Mouse (Mus musculus): ENCODE results near the gene Ifitm10.
"Not testable (repeated sequence)": the region's sequence is repeated elsewhere in the genome, so short reads cannot be mapped to it uniquely, and the experiment has no call there.

The Ifitm10 gene

GRCm38 (mm10) chr7:142322641-142323040 lies 50.9 kb downstream of the Ifitm10 start:
- no peak for DNase-seq (ENCODE audit: low read depth, low spot score)

GRCm38 (mm10) chr7:142321637-142322306 lies 51.8 kb downstream of the Ifitm10 start:
- DNase-seq (ENCODE audit: low read depth, low spot score): not testable (repeated sequence)

- DNase-seq (ENCODE audit: low read depth, low spot score): no peak
Observed at GRCm38 (mm10) chr7:142320906-142321305, 52.6 kb downstream of the Ifitm10 start.

- DNase-seq (ENCODE audit: low read depth, low spot score): no peak
Observed at GRCm38 (mm10) chr7:142319124-142319523, 54.4 kb downstream of the Ifitm10 start.

GRCm38 (mm10) chr7:142317216-142317615 lies 56.3 kb downstream of the Ifitm10 start:
- no peak for DNase-seq (ENCODE audit: low read depth, low spot score)

- peak; percentile 54 for DNase-seq (ENCODE audit: low read depth, low spot score)
Observed at GRCm38 (mm10) chr7:142316558-142316957, 57.0 kb downstream of the Ifitm10 start.

GRCm38 (mm10) chr7:142314600-142315285 lies 58.8 kb downstream of the Ifitm10 start:
- DNase-seq (ENCODE audit: low read depth, low spot score): no peak

GRCm38 (mm10) chr7:142303929-142304328 lies 69.6 kb downstream of the Ifitm10 start:
- not testable (repeated sequence) for DNase-seq (ENCODE audit: low read depth, low spot score)

- DNase-seq (ENCODE audit: low read depth, low spot score): no peak
Observed at GRCm38 (mm10) chr7:142303249-142303648, 70.3 kb downstream of the Ifitm10 start, which contains the start of gene Krtap5-4. Gene Krtap5-4, plus strand, starts transcription at chr7:142303549.

GRCm38 (mm10) chr7:142297018-142297417 lies 76.5 kb downstream of the Ifitm10 start, which contains the start of gene Krtap5-1:
Gene Krtap5-1, minus strand, starts transcription at chr7:142297118.
- DNase-seq (ENCODE audit: low read depth, low spot score): not testable (repeated sequence)

- DNase-seq (ENCODE audit: low read depth, low spot score): not testable (repeated sequence)
Observed at GRCm38 (mm10) chr7:142296108-142296507, 77.4 kb downstream of the Ifitm10 start.

GRCm38 (mm10) chr7:142295418-142295817 lies 78.1 kb downstream of the Ifitm10 start:
- DNase-seq (ENCODE audit: low read depth, low spot score): peak; percentile 6

GRCm38 (mm10) chr7:142293851-142294250 lies 79.7 kb downstream of the Ifitm10 start:
- peak; percentile 54 for DNase-seq (ENCODE audit: low read depth, low spot score)

- not testable (repeated sequence) for DNase-seq (ENCODE audit: low read depth, low spot score)
Observed at GRCm38 (mm10) chr7:142285910-142286612, 87.5 kb downstream of the Ifitm10 start.

- DNase-seq (ENCODE audit: low read depth, low spot score): peak; percentile 2
Observed at GRCm38 (mm10) chr7:142285130-142285835, 88.3 kb downstream of the Ifitm10 start.

GRCm38 (mm10) chr7:142284615-142285080 lies 88.9 kb downstream of the Ifitm10 start:
- DNase-seq (ENCODE audit: low read depth, low spot score): peak; percentile 94

GRCm38 (mm10) chr7:142284023-142284591 lies 89.4 kb downstream of the Ifitm10 start:
- DNase-seq (ENCODE audit: low read depth, low spot score): peak; percentile 90

- DNase-seq (ENCODE audit: low read depth, low spot score): not testable (repeated sequence)
Observed at GRCm38 (mm10) chr7:142282847-142283246, 90.7 kb downstream of the Ifitm10 start.

GRCm38 (mm10) chr7:142279291-142279690 lies 94.3 kb downstream of the Ifitm10 start:
- DNase-seq (ENCODE audit: low read depth, low spot score): peak; percentile 22

GRCm38 (mm10) chr7:142278183-142278582 lies 95.4 kb downstream of the Ifitm10 start:
- DNase-seq (ENCODE audit: low read depth, low spot score): peak; percentile 62

All from ZHBTc4 (cell line).